Mouse (Mus musculus): ENCODE data around the gene Itprip. TPM values are rescaled to one million over a fixed set of nuclear protein-coding genes. Genes with fewer than 3 reads are reported as not detected.
A peak's percentile ranks its signal among the peaks of the same experiment; 100 is the strongest.

Gene Itprip
- polyA plus RNA-seq, 1 experiment from 2014 or later = 3.6 TPM

- no peak overlapping the region for H3K4me3 ChIP-seq (replicated peaks)
- no peak overlapping the region for H3K9ac ChIP-seq (replicated peaks)
- no peaks in the 10 kb centered on the region for H3K36me3 ChIP-seq
- WGBS = 75% methylated on average over 13 of the region's 13 CpGs
- no peak for ATAC-seq (ENCODE audit: low FRiP score)
- no peak overlapping the region for H3K4me2 ChIP-seq
- H3K9me3 ChIP-seq (replicated peaks) = no peaks in the 10 kb centered on the region
- H3K27me3 ChIP-seq (replicated peaks) = no peaks in the 10 kb centered on the region
- H3K4me1 ChIP-seq = peaks cover 3% of the 10 kb centered on the region; the same call in 1 of the 2 replicates
- H3K27ac ChIP-seq (replicated peaks) = no peak overlapping the region
Measured at GRCm38 (mm10) chr19:47884296-47885085, 34.6 kb downstream of the Itprip start.

- Histone ChIP-seq H3K4me2 (no peak overlapping the region), H3K27ac (replicated peaks) (no peak overlapping the region), H3K9me3 (replicated peaks) (no peaks in the 10 kb centered on the region), H3K4me3 (replicated peaks) (no peak overlapping the region), H3K36me3 (no peaks in the 10 kb centered on the region), H3K9ac (replicated peaks) (no peak overlapping the region), H3K27me3 (replicated peaks) (no peaks in the 10 kb centered on the region), H3K4me1 (peaks cover 3% of the 10 kb centered on the region; the same call in 1 of the 2 replicates)
- 67% methylated on average over 9 of the region's 9 CpGs for WGBS
- ATAC-seq (ENCODE audit: low FRiP score) = 0 out of 2 replicates have a peak, but pooled peaks have one; percentile 28
Measured at GRCm38 (mm10) chr19:47882882-47883254, 36.2 kb downstream of the Itprip start.

GRCm38 (mm10) chr19:47882151-47882881, 36.8 kb downstream of the Itprip start:
- no peaks in the 10 kb centered on the region for H3K27me3 ChIP-seq (replicated peaks)
- ATAC-seq (ENCODE audit: low FRiP score) = peak; percentile 55
- no peak overlapping the region for H3K9ac ChIP-seq (replicated peaks)
- H3K4me1 ChIP-seq = peaks cover 3% of the 10 kb centered on the region; the same call in 1 of the 2 replicates
- 28% methylated on average over 11 of the region's 11 CpGs for WGBS
- H3K4me3 ChIP-seq (replicated peaks) = no peak overlapping the region
- H3K4me2 ChIP-seq = no peak overlapping the region
- no peaks in the 10 kb centered on the region for H3K36me3 ChIP-seq
- H3K27ac ChIP-seq (replicated peaks) = no peak overlapping the region
- no peaks in the 10 kb centered on the region for H3K9me3 ChIP-seq (replicated peaks)

GRCm38 (mm10) chr19:47881538-47881937, 37.6 kb downstream of the Itprip start:
- no peak overlapping the region for H3K4me3 ChIP-seq (replicated peaks)
- no peaks in the 10 kb centered on the region for H3K27me3 ChIP-seq (replicated peaks)
- H3K4me2 ChIP-seq = no peak overlapping the region
- peaks cover 3% of the 10 kb centered on the region; the same call in 1 of the 2 replicates for H3K4me1 ChIP-seq
- WGBS = 86% methylated on average over 7 of the region's 7 CpGs
- no peaks in the 10 kb centered on the region for H3K36me3 ChIP-seq
- no peak overlapping the region for H3K27ac ChIP-seq (replicated peaks)
- no peak for ATAC-seq (ENCODE audit: low FRiP score)
- no peak overlapping the region for H3K9ac ChIP-seq (replicated peaks)
- no peaks in the 10 kb centered on the region for H3K9me3 ChIP-seq (replicated peaks)

- no peak for ATAC-seq (ENCODE audit: low FRiP score)
- Histone ChIP-seq H3K4me3 (replicated peaks) (no peak overlapping the region), H3K9ac (replicated peaks) (no peak overlapping the region), H3K27ac (replicated peaks) (no peak overlapping the region), H3K36me3 (no peaks in the 10 kb centered on the region), H3K4me2 (no peak overlapping the region), H3K9me3 (replicated peaks) (no peaks in the 10 kb centered on the region), H3K27me3 (replicated peaks) (no peaks in the 10 kb centered on the region), H3K4me1 (peaks cover 3% of the 10 kb centered on the region; the same call in 1 of the 2 replicates)
- 86% methylated on average over 15 of the region's 15 CpGs for WGBS
Measured at GRCm38 (mm10) chr19:47876252-47876651, 42.8 kb downstream of the Itprip start.

- H3K9ac ChIP-seq (replicated peaks) = no peak overlapping the region
- 33% methylated on average over 10 of the region's 10 CpGs for WGBS
- H3K27ac ChIP-seq (replicated peaks) = no peak overlapping the region
- no peaks in the 10 kb centered on the region for H3K4me1 ChIP-seq
- H3K9me3 ChIP-seq (replicated peaks) = no peaks in the 10 kb centered on the region
- ATAC-seq (ENCODE audit: low FRiP score) = no peak
- no peak overlapping the region for H3K4me2 ChIP-seq
- no peaks in the 10 kb centered on the region for H3K27me3 ChIP-seq (replicated peaks)
- no peaks in the 10 kb centered on the region for H3K36me3 ChIP-seq
- no peak overlapping the region for H3K4me3 ChIP-seq (replicated peaks)
Measured at GRCm38 (mm10) chr19:47871515-47871914, 47.6 kb downstream of the Itprip start.

GRCm38 (mm10) chr19:47870102-47870666, 48.9 kb downstream of the Itprip start:
- Histone ChIP-seq H3K4me1 (peaks cover 3% of the 10 kb centered on the region; the same call in 1 of the 2 replicates), H3K9me3 (replicated peaks) (no peaks in the 10 kb centered on the region), H3K36me3 (no peaks in the 10 kb centered on the region), H3K27ac (replicated peaks) (no peak overlapping the region), H3K4me2 (no peak overlapping the region), H3K27me3 (replicated peaks) (no peaks in the 10 kb centered on the region), H3K9ac (replicated peaks) (no peak overlapping the region), H3K4me3 (replicated peaks) (no peak overlapping the region)
- no peak for ATAC-seq (ENCODE audit: low FRiP score)
- WGBS = 77% methylated on average over 7 of the region's 7 CpGs

GRCm38 (mm10) chr19:47869516-47869915, 49.6 kb downstream of the Itprip start:
- 65% methylated on average over 3 of the region's 3 CpGs for WGBS
- Histone ChIP-seq H3K4me3 (replicated peaks) (no peak overlapping the region), H3K4me1 (peaks cover 8% of the 10 kb centered on the region), H3K36me3 (no peaks in the 10 kb centered on the region), H3K9ac (replicated peaks) (no peak overlapping the region), H3K27me3 (replicated peaks) (no peaks in the 10 kb centered on the region), H3K4me2 (no peak overlapping the region), H3K9me3 (replicated peaks) (no peaks in the 10 kb centered on the region), H3K27ac (replicated peaks) (no peak overlapping the region)
- ATAC-seq (ENCODE audit: low FRiP score) = no peak

GRCm38 (mm10) chr19:47868951-47869350, 50.1 kb downstream of the Itprip start:
- H3K4me2 ChIP-seq = no peak overlapping the region
- 0 out of 2 replicates have a peak, but pooled peaks cover 5% of the 10 kb centered on the region for H3K36me3 ChIP-seq
- no peak overlapping the region for H3K4me3 ChIP-seq (replicated peaks)
- 81% methylated on average over 4 of the region's 4 CpGs for WGBS
- no peaks in the 10 kb centered on the region for H3K9me3 ChIP-seq (replicated peaks)
- no peak overlapping the region for H3K9ac ChIP-seq (replicated peaks)
- no peaks in the 10 kb centered on the region for H3K27me3 ChIP-seq (replicated peaks)
- no peak overlapping the region for H3K27ac ChIP-seq (replicated peaks)
- peaks cover 8% of the 10 kb centered on the region for H3K4me1 ChIP-seq
- no peak for ATAC-seq (ENCODE audit: low FRiP score)

GRCm38 (mm10) chr19:47867628-47868175, 51.4 kb downstream of the Itprip start:
- no peak overlapping the region for H3K4me3 ChIP-seq (replicated peaks)
- ATAC-seq (ENCODE audit: low FRiP score) = no peak

GRCm38 (mm10) chr19:47865353-47865947, 53.6 kb downstream of the Itprip start, which contains the start of gene Gsto2:
Gsto2 (plus strand) TSS chr19:47865534.
- H3K9ac ChIP-seq (replicated peaks) = peak within 1 kb of the TSS; percentile 93
- H3K27ac ChIP-seq (replicated peaks) = peak within 1 kb of the TSS; percentile 94
- H3K4me1 ChIP-seq = peaks cover 8% of the 10 kb centered on the region
- peaks cover 17% of the 10 kb centered on the region; the same call in 1 of the 2 replicates for H3K36me3 ChIP-seq
- H3K4me3 ChIP-seq (replicated peaks) = peak within 1 kb of the TSS; percentile 74
- no peaks in the 10 kb centered on the region for H3K27me3 ChIP-seq (replicated peaks)
- peak; percentile 100 for ATAC-seq (ENCODE audit: low FRiP score)
- peak within 1 kb of the TSS; percentile 85 for H3K4me2 ChIP-seq
- no peaks in the 10 kb centered on the region for H3K9me3 ChIP-seq (replicated peaks)
- under 1% methylated on average over 49 of the region's 49 CpGs for WGBS

More at GRCm38 (mm10) chr19:47867628-47868175, 51.4 kb downstream of the Itprip start:
- H3K27me3 ChIP-seq (replicated peaks) = no peaks in the 10 kb centered on the region
- 76% methylated on average over 4 of the region's 4 CpGs for WGBS
- H3K9ac ChIP-seq (replicated peaks) = no peak overlapping the region
- no peak overlapping the region for H3K27ac ChIP-seq (replicated peaks)
- H3K36me3 ChIP-seq = 0 out of 2 replicates have a peak, but pooled peaks cover 8% of the 10 kb centered on the region
- no peak overlapping the region for H3K4me2 ChIP-seq
- H3K4me1 ChIP-seq = peaks cover 8% of the 10 kb centered on the region
- no peaks in the 10 kb centered on the region for H3K9me3 ChIP-seq (replicated peaks)
